Mouse (Mus musculus) E14TG2a.4 (cell line): Measurements from ENCODE around the gene Mrpl37.

ENCODE experiments used
- CTCF ChIP-seq: conservative IDR thresholded peaks from 2 replicates; pipeline ENCODE4 v1.5.1; 2014; ENCODE audit warnings: low read length
- NANOG ChIP-seq: IDR thresholded peaks from 2 replicates; pipeline ENCODE4 v1.6.1; 2014; ENCODE audit warnings: borderline replicate concordance, low read length, mixed read lengths

DNA sequence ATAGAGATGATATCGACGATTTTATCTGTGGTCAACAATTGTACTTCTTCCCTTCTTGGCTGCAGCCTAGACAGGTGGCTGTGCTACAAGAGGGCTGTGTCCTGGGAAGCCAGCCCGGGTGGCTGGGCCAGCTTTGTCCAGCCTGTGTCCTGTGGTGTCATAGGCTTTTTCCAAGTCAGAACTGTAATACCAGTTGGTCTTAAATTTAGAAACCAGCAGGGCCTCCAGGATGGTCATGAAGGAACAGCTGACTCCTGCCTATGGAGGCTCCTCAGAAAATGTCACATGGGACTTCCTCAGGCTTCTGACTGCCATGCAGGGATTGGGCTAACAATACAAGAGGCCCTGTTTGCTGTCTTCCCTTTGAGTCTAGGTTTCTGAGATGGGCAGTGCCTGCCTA is 54.1 kb downstream of the Mrpl37 start:
- TF ChIP-seq CTCF = no peak
- no peak for TF ChIP-seq NANOG
